Mouse (Mus musculus) layer of hippocampus, adult 11-12 months (tissue): ENCODE measurements around the gene Atl2.

Experiments used
- DNase-seq: peaks from one replicate; pipeline ENCODE4 v3.0.0; 2022; ENCODE audit warnings: low spot score

Gene Atl2

GRCm38 (mm10) chr17:79895911-79896423, at the start of gene Atl2:
Gene Atl2, minus strand, starts transcription at chr17:79896123.
- DNase-seq, result peak; percentile 94

DNA sequence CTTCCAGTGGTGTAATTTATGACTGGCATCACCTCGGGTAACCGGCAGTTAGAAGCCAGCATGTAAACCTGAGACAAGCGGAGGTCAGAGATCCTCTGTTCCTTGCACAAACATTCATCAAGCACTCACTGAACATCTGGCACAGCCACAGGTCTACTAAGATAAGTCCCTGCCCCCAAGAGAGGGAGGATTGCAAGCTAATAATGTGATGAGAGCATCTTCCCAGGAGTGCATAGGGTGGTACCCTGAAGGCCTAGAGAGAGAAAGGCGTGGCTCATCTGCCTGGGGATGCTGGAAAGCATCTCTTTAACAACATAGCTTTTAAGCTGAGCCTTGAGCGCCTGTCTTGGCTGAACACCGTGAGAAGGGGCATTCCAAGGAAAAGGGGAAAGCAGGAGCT, 48.9 kb upstream of the Atl2 start:
- no peak for DNase-seq

- DNase-seq, result no peak
Measured at GRCm38 (mm10) chr17:79942418-79942817, 46.5 kb upstream of the Atl2 start.

DNA sequence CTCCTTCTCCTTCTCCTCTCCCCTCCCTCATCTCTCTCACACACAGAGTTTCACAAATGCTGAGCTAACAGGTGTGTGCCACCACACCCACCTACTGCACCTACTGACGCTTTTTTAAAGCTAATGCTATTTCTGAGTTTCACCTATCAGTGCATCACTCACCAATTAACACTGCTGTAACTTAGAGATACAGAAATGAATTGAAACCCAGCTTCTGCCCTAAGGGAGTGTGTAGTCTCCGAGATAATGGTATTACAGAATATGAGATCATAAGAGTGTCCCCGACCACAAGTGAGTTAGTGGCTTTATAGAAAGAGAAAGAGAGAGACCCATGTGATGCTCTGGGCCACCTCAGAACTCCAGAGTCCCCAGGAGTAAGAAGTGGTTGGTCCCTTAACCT, 43.2 kb upstream of the Atl2 start:
- no peak for DNase-seq

DNA sequence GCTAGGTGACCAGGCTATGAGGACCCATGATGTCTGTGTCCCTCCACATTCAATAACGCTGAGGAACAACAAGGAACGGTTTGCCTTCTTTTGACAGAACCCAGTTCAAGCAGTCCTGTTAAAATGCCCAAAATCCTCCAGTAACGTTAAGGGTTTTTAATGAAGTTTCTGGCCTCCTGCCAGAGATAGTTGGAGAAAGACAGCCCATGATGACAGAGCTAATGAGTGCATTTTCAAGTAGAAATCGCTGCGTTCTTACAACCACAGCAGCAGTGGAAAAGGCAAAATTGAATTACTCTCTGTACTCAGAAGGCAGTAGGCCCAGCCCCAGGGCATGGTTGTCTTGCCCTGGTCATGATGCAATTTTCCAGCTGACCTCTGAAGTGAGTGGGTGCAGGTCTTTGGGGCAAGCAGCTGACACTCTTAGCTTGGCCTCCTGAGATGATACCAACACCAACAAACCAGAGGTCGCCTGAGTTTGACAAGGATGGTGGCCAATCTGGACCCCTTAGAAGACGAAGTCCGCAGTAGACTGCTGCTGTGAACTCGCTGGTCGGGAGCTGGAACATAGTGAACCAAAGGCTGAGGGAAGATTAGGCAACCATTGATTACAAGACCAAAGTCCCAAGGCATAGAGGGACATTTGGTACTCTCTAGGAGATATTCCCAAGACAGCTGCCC, 42.1 kb upstream of the Atl2 start:
- DNase-seq, result no peak

- no peak for DNase-seq
Measured at GRCm38 (mm10) chr17:79934370-79934769, 38.4 kb upstream of the Atl2 start.

DNA sequence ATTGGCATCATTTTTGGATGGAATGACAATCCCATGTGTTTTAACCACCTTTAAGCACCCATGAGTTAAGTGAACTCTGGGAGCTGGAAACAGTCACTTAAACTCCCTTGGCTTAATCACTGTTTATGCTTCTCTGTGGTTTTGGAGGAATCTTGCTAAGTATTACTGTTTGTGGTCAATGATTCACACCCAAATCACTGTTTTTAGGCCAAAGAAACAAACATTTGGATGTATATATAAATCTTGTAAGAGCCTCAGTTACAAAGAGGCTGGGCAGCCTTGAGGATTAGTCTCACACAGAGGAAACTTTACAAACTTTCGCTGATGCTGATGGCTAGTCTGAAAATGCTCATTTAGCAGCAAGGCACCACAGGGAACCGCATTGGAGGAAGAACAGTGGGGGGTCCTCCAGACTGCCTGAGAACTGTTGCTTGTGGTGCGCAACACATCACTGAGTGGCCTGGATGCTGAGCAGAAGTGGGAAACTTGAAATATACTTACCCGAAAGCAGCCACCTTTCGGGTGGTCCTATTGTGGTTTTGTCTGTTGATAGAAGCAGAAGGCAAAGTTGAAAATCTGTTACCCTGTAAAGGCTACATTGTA, 36.9 kb upstream of the Atl2 start:
- no peak for DNase-seq

DNA sequence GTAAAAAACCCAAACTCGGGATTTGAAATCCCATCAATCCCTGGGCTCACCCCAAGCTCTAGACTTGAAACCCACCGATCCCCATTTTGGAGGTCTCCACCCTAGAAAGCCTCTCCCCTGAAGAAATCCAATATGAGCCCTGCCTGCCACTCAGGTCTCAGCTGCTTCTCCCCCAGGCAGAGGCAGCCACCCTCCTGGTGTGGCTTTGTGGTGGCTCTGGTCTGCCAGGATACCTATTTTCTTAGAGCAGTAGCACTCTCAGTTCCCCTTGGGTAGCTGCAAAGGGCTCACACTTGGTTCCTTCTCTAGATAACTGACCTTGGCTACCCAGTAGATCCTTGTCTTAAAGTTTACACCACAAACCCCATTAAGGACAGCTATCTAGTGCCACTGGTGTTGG, 31.2 kb upstream of the Atl2 start:
- no peak for DNase-seq

- no peak for DNase-seq
Measured at GRCm38 (mm10) chr17:79926486-79926885, 30.6 kb upstream of the Atl2 start.

GRCm38 (mm10) chr17:79925865-79926421, 30.0 kb upstream of the Atl2 start:
- no peak for DNase-seq

GRCm38 (mm10) chr17:79920355-79920754, 24.4 kb upstream of the Atl2 start:
- DNase-seq, result no peak

DNA sequence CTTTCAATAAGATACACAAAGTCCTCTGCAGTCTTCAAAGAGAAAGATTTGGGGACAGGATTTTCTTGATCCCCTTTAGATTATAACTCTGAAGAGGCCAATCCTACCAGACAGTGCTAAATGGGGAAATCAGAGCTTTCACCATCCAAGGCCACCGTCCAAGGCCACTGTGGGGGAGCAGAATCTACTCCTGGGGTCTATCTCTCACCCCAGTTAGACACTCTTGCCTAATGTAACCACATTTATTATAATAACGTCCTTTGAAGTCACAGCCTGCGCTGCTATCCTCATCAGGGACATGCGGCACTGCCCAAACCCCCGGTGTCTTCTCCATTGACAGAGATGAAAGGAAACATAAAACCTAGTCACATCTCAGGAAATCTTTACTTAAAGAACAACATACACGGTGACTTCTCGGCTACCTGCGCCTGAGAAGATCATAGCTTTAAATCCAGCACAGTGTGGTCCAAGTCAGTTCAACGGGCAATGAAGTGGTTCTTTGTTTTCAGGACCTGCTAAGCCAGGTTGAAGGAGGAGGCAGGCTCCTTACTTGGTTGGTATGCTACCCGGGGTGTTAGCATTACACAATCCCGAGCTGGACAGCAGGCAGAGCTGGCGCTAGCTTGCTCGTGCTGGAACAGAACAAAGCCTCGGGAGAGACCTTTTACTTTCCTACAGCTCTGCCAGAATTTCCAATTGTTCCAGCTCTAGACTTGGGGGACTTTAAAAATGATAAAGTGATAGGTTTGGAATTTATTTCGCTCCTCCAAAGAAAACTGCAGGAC, 23.8 kb upstream of the Atl2 start:
- DNase-seq, result no peak

- no peak for DNase-seq
Measured at GRCm38 (mm10) chr17:79918484-79919004, 22.6 kb upstream of the Atl2 start.

DNA sequence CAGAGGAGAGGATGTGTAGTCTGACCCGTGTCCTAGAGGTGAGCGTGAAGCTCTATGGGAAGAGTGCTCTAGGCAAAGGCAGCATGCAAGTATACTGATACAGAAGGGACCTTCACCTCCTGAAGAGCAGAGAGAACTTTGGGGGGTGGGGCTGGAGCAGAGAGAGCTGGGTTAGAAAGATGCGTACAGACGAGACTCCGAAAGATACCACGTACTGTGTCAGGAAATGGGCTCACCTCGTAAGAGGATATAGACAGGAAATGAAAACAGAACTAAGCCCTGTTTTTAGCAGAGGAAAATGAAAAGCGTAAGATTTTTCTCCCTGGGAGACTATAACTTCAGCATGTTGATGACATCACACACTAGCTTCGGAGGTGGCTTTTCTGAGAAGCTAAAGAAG, 21.1 kb upstream of the Atl2 start:
- no peak for DNase-seq

- DNase-seq, result no peak
Measured at GRCm38 (mm10) chr17:79912174-79912573, 16.3 kb upstream of the Atl2 start.

DNA sequence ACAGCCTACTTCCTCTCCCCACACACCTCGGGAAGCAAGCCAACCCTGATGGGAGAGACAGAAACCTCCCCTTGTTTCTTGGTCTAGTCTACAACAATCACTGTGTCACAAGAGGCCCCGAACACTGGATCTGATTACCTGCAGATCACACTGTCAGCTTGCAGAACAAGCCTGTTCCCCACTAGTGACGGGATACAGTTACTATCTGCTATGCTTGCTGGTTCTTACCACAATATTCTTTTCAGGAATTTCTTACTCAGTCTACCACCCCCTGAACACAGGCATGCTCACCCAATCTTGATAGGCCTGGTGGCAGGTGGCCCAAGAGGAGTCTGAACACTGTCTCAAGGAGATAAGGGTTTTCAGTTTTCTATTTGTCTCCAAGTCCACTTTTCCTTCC, 15.8 kb upstream of the Atl2 start:
- no peak for DNase-seq

GRCm38 (mm10) chr17:79909571-79909970, 13.6 kb upstream of the Atl2 start:
- DNase-seq, result no peak

DNA sequence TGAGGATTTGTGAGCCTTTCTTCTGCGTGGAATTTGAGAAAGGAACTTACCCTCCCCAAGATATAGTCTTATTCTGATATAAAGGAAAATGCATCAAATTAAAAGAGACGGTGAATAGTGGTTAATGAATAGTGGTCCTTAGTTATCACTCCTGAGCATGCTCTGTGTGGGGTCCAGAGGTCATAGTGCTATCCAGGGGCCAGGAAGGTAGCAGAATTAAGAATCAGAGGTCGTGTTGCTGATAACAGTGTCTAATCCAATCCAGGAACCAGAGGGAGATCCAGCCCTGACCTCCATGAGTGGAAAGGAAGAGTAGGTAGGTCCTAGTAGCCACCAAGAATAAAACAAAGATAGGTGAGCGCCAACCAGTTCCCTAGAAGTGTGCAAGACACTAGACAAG, 11.8 kb upstream of the Atl2 start:
- DNase-seq, result no peak

DNA sequence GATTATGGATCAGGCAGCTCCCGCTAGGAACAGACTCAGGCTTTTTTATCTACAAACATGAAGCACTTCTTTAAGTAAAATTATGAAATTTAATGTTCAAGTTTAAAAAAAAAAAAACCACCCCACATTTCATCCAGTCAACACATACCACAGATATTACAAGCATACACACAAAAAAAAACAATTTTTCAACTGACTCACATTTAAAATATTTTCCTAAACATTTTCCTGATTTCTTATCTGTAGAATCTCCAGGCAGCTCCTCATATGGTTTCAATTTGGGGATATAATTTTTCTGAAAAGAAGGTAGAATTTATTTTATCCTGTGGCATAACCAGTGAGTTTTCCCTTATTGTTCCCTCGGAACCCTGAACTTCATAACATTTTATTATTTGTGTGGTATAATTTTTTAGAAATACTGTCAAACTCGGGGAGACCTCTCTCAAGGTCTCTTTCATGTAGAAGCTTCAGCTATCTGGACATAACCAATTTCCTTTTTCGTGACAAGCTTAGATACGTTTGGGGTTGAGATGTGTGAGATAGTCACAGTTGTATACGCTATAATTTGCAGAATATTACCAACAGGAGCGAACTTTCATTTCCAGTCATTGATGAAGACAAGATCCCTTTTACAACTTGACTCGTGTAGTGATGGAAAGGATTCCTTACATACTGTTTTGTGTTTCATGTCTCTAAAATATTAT, 11.0 kb upstream of the Atl2 start:
- no peak for DNase-seq

DNA sequence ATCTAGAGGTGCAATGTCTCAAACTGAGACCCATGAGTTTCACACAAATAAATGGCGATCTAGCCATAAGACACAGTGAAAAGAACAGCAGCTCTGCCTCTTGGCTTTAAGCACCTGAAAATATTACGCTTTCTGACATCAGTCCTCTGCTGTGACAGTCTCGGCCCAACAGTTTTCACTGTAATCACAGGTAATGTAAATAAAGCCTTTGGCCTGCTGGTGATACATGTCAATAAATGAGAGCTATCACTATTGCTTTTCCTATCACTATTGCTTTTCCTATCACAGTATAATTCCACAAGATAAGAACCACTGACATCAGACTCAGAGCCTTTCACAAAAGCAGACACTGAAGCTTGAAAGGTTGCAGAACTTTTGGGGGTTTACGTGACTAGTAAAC, 8.7 kb upstream of the Atl2 start:
- no peak for DNase-seq

DNA sequence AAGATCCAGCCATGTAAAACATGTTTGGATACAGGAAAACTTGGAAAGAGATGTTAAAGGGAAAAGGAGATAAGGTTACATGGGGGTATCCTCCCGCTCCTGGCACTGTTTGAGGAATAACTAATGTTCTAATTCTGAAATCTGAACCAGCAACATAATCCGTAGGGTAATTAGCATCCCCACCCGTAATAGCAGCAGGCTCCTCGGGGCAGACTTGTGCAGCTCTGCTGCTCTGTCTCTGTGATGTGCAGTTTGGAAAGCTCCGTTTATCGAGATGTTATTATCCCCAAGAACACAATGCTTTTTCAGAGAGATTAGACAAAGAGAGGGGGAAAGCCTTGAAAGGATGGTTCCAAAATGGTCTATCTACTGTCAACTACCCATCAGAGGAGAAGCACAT, 5.3 kb upstream of the Atl2 start:
- DNase-seq, result no peak

DNA sequence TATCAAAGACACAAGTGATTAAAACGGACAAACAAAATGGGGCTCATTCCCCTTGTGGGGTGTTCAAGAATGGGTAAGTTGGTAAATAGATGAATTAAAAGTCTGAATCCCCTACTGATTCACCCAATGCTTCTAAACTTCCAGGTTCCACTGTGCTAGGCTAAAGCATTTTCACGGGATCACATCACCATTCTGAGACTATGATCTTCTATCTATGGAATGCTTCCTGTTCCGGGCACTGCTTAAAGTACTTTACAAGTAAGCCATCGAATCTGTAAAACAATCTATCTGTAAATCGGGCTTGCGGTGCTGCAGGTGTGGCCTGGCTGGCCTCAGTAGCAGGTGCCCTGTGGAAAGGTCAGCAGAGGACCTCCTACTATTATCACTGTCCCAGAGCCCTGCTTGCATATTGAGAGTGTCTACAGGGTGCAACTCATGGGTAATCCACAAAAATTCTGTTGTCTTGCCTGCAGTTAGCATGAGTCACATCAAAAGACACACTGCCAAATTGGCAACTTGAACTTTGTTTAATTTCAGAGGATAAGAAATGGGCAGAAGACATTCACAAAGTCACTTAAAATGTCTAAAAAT, 2.3 kb upstream of the Atl2 start:
- DNase-seq, result no peak
